Mouse (Mus musculus) CH12.LX (cell line): ENCODE results near the gene Artn.

Source experiments
- CHD2 ChIP-seq: IDR thresholded peaks from 2 replicates; pipeline ENCODE4 v1.6.1; 2011; ENCODE audit warnings: low read length, improper control_type of control experiment
- CTCF ChIP-seq, 2 experiments: IDR thresholded peaks in 1 of 2; conservative IDR thresholded peaks in 1 of 2; 2 replicates each; pipeline ENCODE4 v1.5.1; 2011 to 2012; ENCODE audit warnings: low read depth in 2 of 2, low read length in 2 of 2, improper control_type of control experiment in 1 of 2, inconsistent platforms in 1 of 2, mild to moderate bottlenecking in 1 of 2, moderate library complexity in 1 of 2
- EP300 ChIP-seq: IDR thresholded peaks from 2 replicates; pipeline ENCODE4 v1.6.1; 2011; ENCODE audit warnings: low read length, improper control_type of control experiment
- HCFC1 ChIP-seq: IDR thresholded peaks from 2 replicates; pipeline ENCODE4 v1.6.1; 2012; ENCODE audit warnings: low read depth, mild to moderate bottlenecking, inconsistent platforms, low read length, improper control_type of control experiment
- MEF2A ChIP-seq: IDR thresholded peaks from 2 replicates; pipeline ENCODE4 v1.6.1; 2014; ENCODE audit warnings: low read depth, mild to moderate bottlenecking, inconsistent platforms, low read length, improper control_type of control experiment, borderline replicate concordance
- NELFE ChIP-seq: IDR thresholded peaks from 2 replicates; pipeline ENCODE4 v1.6.1; 2011; ENCODE audit warnings: low read depth, low read length, improper control_type of control experiment
- POLR2A ChIP-seq: IDR thresholded peaks from 2 replicates; pipeline ENCODE4 v1.6.1; 2011; ENCODE audit warnings: low read depth, mild to moderate bottlenecking, improper control_type of control experiment, low read length
- POLR2AphosphoS2 ChIP-seq: IDR thresholded peaks from 2 replicates; pipeline ENCODE4 v1.6.1; 2011; ENCODE audit warnings: low read depth, low read length, improper control_type of control experiment
- RAD21 ChIP-seq: IDR thresholded peaks from 2 replicates; pipeline ENCODE4 v1.6.1; 2011; ENCODE audit warnings: low read depth, mild to moderate bottlenecking, low read length, improper control_type of control experiment, moderate library complexity
- RCOR1 ChIP-seq: conservative IDR thresholded peaks from 2 replicates; pipeline ENCODE4 v1.6.1; 2012; ENCODE audit warnings: low read depth, mild to moderate bottlenecking, inconsistent platforms, low read length, improper control_type of control experiment
- ZC3H11A ChIP-seq: IDR thresholded peaks from 2 replicates; pipeline ENCODE4 v1.6.1; 2012; ENCODE audit warnings: low read depth, mild to moderate bottlenecking, inconsistent platforms, low read length, improper control_type of control experiment
- ZNF384 ChIP-seq: IDR thresholded peaks from 2 replicates; pipeline ENCODE4 v1.6.1; 2012; ENCODE audit warnings: low read depth, low read length, improper control_type of control experiment, inconsistent platforms

- TF ChIP-seq ZC3H11A (no peak), CTCF (conservative IDR thresholded peaks at IDR 0.05 in 1 of 2, IDR thresholded peaks at IDR 0.05 in 1 of 2; ENCODE audit: low read depth in 2 of 2, low read length in 2 of 2) (no peak), POLR2A (no peak), MEF2A (no peak), EP300 (no peak), NELFE (no peak), HCFC1 (no peak), ZNF384 (no peak), RAD21 (no peak), CHD2 (no peak), RCOR1 (no peak), POLR2AphosphoS2 (no peak)
These were observed 43.4 kb upstream of the Artn start for GRCm38 (mm10) chr4:117972999-117973398.
